8 mouse cellular contexts compared by ENCODE assay signal in genomic region chr17:24896241-24896992, GRCm38 (mm10). TPM values are rescaled to one million over a fixed set of nuclear protein-coding genes. Genes with fewer than 3 reads are reported as not detected.
DNase-seq lines count a peak whose midpoint lies in the region; ATAC-seq lines count a peak whose summit lies in the region.

TSS of gene Nme3 (plus strand) at chr17:24896500.

- peak within 1 kb of the TSS; percentile 89 for H3K9ac ChIP-seq in hindbrain, embryonic 12.5 days

- no peaks in the 10 kb centered on the region for H3K9me3 ChIP-seq in hindbrain, embryonic 12.5 days (replicated peaks)

- H3K27ac ChIP-seq in hindbrain, embryonic 12.5 days: peak within 1 kb of the TSS; percentile 83

- peak; percentile 53 for DNase-seq in T-cell, adult 2 months (ENCODE audit: low spot score)
- DNase-seq in cerebellum, adult 9-11 months: peak; percentile 82
- peak in 1 of 2 experiments; percentile 73 for DNase-seq in frontal cortex, adult 2 months (ENCODE audit: extremely low spot score in 1 of 2, low spot score in 1 of 2)
- DNase-seq in layer of hippocampus, postnatal 25 days (ENCODE audit: extremely low spot score in 1 of 2, low spot score in 1 of 2): peak; percentile 64 to 75
- DNase-seq in lung, postnatal 36 days: peak; percentile 83
- DNase-seq in retina, postnatal 1 day: peak; percentile 81
- peak; percentile 83 for DNase-seq in thymus, postnatal 4 days

- peaks cover 34% of the 10 kb centered on the region for H3K4me1 ChIP-seq in hindbrain, embryonic 12.5 days

- H3K36me3 ChIP-seq in hindbrain, embryonic 12.5 days: peaks cover 65% of the 10 kb centered on the region

- ATAC-seq in hindbrain, embryonic 12.5 days (ENCODE audit: low FRiP score): peak; percentile 79

- peak within 1 kb of the TSS; percentile 78 for H3K4me3 ChIP-seq in hindbrain, embryonic 12.5 days

- H3K4me2 ChIP-seq in hindbrain, embryonic 12.5 days (replicated peaks): peak within 1 kb of the TSS; percentile 98

- no peaks in the 10 kb centered on the region for H3K27me3 ChIP-seq in hindbrain, embryonic 12.5 days

- WGBS in hindbrain, embryonic 12.5 days: 2% methylated on average over 46 of the region's 50 CpGs

RNA-seq across cellular contexts. Expression of gene Nme3, which starts in this region (rescaled TPM):
- 76.8 and 81.6 TPM in 2 replicates for polyA plus RNA-seq in frontal cortex, adult 2 months (2012; rRNA removed)
- polyA plus RNA-seq in hindbrain, embryonic 12.5 days (2016; fragmentation: Nextera tagmentation; extraction: Ambion mirVana): 49.8 and 50.4 TPM in 2 replicates
- 10 to 100 TPM; 54.8 to 61.5 TPM for total RNA-seq in layer of hippocampus, postnatal 25 days (2021)
